Mouse (Mus musculus) hindbrain, embryonic 13.5 days (tissue): ENCODE data around the gene Casz1. TPM values are rescaled to one million over a fixed set of nuclear protein-coding genes. Genes with fewer than 3 reads are reported as not detected.

Experiments
- ATAC-seq: fragments of 200-750 bp; cut with Nextera tagmentation; 2 replicates; pipeline ENCODE4 v1.8.0; 2017; ENCODE audit warnings: moderate TSS enrichment; ENCODE audit not compliant: low FRiP score
- H3K27ac ChIP-seq: fragments of 300-500 bp; sonication (generic); 2 replicates; pipeline ENCODE4 v1.5.1; 2015; ENCODE audit warnings: inconsistent platforms, mild to moderate bottlenecking, moderate library complexity
- H3K27me3 ChIP-seq: fragments of 300-500 bp; sonication (generic); 2 replicates; pipeline ENCODE4 v1.6.1; 2015; ENCODE audit warnings: mild to moderate bottlenecking, inconsistent platforms
- H3K36me3 ChIP-seq: fragments of 300-500 bp; sonication (generic); 2 replicates; pipeline ENCODE4 v1.6.1; 2015; ENCODE audit warnings: mild to moderate bottlenecking, inconsistent platforms
- H3K4me1 ChIP-seq: fragments of 300-500 bp; sonication (generic); replicated peaks from 2 replicates; pipeline ENCODE4 v1.6.1; 2015; ENCODE audit warnings: inconsistent platforms
- H3K4me2 ChIP-seq: fragments of 300-500 bp; sonication (generic); 2 replicates; pipeline ENCODE4 v1.6.1; 2015; ENCODE audit warnings: inconsistent platforms, mild to moderate bottlenecking, moderate library complexity
- H3K4me3 ChIP-seq: fragments of 300-500 bp; sonication (generic); 2 replicates; pipeline ENCODE4 v1.5.1; 2015; ENCODE audit warnings: mild to moderate bottlenecking, inconsistent platforms
- H3K9ac ChIP-seq: fragments of 300-500 bp; sonication (generic); 2 replicates; pipeline ENCODE4 v1.6.1; 2015; ENCODE audit warnings: mild to moderate bottlenecking, inconsistent platforms
- H3K9me3 ChIP-seq: fragments of 300-500 bp; sonication (generic); 2 replicates; pipeline ENCODE4 v1.6.1; 2016; ENCODE audit warnings: inconsistent platforms
- WGBS: fragments of 180-500 bp; shearing (Covaris S2); methylation state at CpG from one replicate; pipeline ENCODE4 v1.1.7; 2015; 5-methylcytosine and 5-hydroxymethylcytosine counted together
- polyA plus RNA-seq: library from polyadenylated mRNA; unstranded; fragments of >200 nt; fragmentation: Nextera tagmentation; extraction: Ambion mirVana; gene quantifications from 2 replicates; pipeline ENCODE4 v1.2.1, GENCODE M21; 2015

Casz1 gene
- polyA plus RNA-seq, 1 experiment from 2014 or later: 6.7 TPM

DNA sequence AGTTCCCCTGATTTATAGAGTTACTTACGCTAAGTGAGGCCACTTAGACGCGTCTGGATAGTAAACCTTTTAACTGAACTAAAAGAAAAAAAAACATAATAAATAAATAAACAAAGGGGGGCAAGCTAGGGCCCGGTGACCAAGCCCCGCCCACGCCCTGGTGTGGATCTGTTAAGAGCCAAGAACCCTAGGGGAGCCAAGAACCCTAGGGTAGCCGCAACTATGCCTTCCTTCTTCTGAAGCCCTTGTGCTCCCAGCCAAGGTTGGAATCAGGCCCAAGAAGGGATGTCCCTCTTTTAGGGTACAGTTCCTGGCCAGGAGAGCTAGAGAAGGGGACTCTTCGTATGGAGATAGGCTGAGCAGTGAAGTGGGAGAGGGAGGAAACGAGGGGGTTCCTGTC, 119.2 kb downstream of the Casz1 start:
- Histone ChIP-seq H3K4me3 (no peak overlapping the region), H3K4me2 (no peak overlapping the region), H3K27ac (peak overlapping the region; percentile 83), H3K27me3 (peaks cover 85% of the 10 kb centered on the region), H3K9ac (no peak overlapping the region), H3K9me3 (no peaks in the 10 kb centered on the region), H3K36me3 (no peaks in the 10 kb centered on the region), H3K4me1 (peaks cover 97% of the 10 kb centered on the region)
- WGBS: 67% methylated on average over 9 of the region's 9 CpGs
- no peak for ATAC-seq

DNA sequence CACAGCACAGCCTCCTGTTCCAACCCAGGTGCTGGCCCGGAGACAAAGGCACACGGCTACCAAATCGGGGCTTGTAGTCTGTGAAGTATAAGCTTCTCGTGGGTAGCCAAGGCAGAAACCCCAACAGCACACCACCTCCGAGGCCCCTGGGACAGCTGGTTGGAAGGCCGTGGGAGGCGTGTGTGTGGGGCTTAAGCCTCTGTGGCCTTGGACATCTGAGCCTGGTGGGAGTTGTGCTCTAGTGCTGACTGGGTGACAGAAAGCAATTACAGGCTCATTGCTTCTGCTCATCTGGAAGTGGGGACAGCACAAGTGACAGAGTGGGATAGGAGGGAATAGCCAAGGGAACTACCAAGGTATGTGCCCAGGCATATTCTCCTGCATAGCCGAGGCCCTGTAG, 119.7 kb downstream of the Casz1 start:
- H3K4me2 ChIP-seq: no peak overlapping the region
- H3K27ac ChIP-seq: peak overlapping the region; percentile 83
- H3K4me1 ChIP-seq: peaks cover 98% of the 10 kb centered on the region
- peaks cover 84% of the 10 kb centered on the region for H3K27me3 ChIP-seq
- no peaks in the 10 kb centered on the region for H3K9me3 ChIP-seq
- no peak overlapping the region for H3K9ac ChIP-seq
- 67% methylated on average over 8 of the region's 8 CpGs for WGBS
- no peaks in the 10 kb centered on the region for H3K36me3 ChIP-seq
- no peak overlapping the region for H3K4me3 ChIP-seq
- ATAC-seq: no peak

DNA sequence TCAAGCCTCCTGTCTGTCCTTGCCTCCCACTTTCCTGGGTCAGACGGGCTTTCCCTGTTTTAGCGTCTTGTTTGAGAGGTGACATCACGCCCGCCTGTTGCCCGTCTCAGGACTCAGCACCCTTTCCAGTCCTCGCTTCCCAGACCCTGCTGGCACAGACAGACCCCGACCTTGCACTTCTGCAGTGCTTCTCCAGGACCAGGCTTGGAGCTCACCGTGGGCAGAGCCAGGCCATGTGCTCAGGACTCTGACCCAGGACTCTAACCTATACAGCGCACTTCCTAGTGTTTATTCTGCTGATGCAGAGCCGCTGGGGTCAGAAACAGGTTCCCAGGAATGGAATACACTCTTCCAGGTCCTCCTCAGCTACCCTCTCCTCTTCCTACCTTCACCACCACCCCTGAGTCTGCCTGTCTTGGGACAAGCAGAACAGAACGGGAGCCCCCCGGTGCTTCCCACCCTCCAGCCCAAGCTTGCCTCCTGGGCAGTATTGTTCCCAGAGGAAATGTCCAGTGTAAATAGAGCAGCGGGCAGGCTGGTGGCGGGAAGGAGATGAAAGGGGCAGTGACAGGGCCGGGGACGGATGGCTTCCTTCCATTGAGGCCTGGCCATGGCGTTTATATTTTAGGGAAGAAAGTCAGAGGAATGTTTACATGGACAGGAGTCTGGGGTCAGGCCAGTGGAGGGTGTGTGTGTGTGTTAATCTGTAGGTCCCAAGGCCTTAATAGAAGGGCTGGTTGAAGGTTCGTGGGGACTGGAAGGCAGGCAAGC, 121.5 kb downstream of the Casz1 start:
- Histone ChIP-seq H3K27ac (peak overlapping the region; percentile 12; the same call in 1 of the 2 replicates), H3K36me3 (no peaks in the 10 kb centered on the region), H3K4me3 (no peak overlapping the region), H3K27me3 (peaks cover 76% of the 10 kb centered on the region), H3K9me3 (no peaks in the 10 kb centered on the region), H3K9ac (peak overlapping the region; percentile 9; the same call in 1 of the 2 replicates), H3K4me2 (no peak overlapping the region), H3K4me1 (peaks cover 95% of the 10 kb centered on the region)
- 33% methylated on average over 18 of the region's 18 CpGs for WGBS
- ATAC-seq: no peak

DNA sequence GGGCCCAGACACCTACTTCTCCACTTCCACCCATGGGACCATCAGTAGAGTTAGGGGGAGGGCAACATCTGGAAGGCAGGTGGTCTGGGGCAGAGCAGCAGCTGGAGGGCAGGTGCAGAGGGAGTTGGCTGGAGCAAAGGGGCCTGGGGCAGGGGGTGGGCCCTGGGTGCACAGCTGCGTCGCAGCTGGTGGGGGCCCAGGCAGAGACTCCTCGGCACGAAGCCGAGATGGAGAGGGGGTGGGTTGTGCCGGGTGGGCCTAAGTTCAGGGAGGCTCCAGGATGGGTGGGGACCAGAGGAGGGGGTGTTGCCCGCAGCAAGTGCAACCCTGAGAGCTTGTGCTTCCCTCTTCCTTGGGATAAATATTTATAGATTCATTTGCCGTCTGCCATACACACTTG, 122.2 kb downstream of the Casz1 start:
- Histone ChIP-seq H3K9me3 (no peaks in the 10 kb centered on the region), H3K27ac (peak overlapping the region; percentile 12; the same call in 1 of the 2 replicates), H3K36me3 (no peaks in the 10 kb centered on the region), H3K27me3 (peaks cover 78% of the 10 kb centered on the region), H3K4me2 (no peak overlapping the region), H3K4me3 (no peak overlapping the region), H3K4me1 (peaks cover 95% of the 10 kb centered on the region), H3K9ac (0 out of 2 replicates have a peak overlapping the region, but pooled peaks have one; percentile 9)
- WGBS: 30% methylated on average over 8 of the region's 8 CpGs
- ATAC-seq: no peak

DNA sequence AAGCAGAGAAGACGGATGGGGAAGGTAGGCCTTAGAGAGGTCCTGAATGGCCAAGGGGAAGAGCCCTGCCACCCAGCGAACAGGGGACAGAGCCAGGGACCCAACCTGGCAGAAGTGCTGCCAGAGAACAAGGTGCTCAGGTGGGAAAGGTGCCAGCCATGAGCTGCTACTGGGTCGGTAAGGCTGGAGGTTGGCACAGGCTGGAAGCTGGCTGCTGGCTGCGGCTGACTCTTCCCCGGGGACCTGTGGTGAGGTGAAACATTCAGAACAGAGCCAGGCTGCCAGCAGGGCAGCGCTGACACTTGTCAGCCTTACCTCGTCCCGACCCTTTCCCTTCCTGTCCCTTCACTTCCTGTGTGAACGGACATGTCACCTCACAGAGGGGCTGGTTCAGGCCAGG, 124.1 kb downstream of the Casz1 start:
- no peak overlapping the region for H3K27ac ChIP-seq
- no peaks in the 10 kb centered on the region for H3K9me3 ChIP-seq
- H3K4me2 ChIP-seq: no peak overlapping the region
- H3K4me1 ChIP-seq: peaks cover 82% of the 10 kb centered on the region
- 72% methylated on average over 9 of the region's 9 CpGs for WGBS
- no peak for ATAC-seq
- peaks cover 79% of the 10 kb centered on the region for H3K27me3 ChIP-seq
- no peak overlapping the region for H3K4me3 ChIP-seq
- 0 out of 2 replicates have a peak overlapping the region, but pooled peaks have one; percentile 11 for H3K9ac ChIP-seq
- no peaks in the 10 kb centered on the region for H3K36me3 ChIP-seq

DNA sequence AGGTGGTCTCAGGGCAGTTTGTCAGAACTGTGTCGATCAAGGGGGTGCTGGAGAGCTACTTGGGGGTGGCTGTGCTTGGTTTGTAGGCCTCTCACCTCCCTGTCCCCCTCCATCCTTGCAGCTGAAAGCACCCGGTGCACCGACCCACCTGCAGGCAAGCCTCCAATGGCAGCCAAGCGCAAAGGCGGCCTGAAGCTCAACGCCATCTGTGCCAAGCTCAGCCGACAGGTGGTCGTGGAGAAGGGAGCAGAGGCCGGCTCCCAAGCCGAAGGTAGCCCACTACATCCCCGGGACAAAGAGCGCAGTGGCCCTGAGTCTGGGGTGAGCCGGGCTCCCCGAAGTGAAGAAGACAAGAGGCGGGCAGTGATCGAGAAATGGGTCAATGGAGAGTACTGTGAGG, 124.6 kb downstream of the Casz1 start:
- ATAC-seq: no peak
- 89% methylated on average over 16 of the region's 16 CpGs for WGBS
- no peak overlapping the region for H3K4me2 ChIP-seq
- 0 out of 2 replicates have a peak, but pooled peaks cover 2% of the 10 kb centered on the region for H3K36me3 ChIP-seq
- peaks cover 80% of the 10 kb centered on the region for H3K27me3 ChIP-seq
- H3K27ac ChIP-seq: no peak overlapping the region
- no peaks in the 10 kb centered on the region for H3K9me3 ChIP-seq
- H3K9ac ChIP-seq: 0 out of 2 replicates have a peak overlapping the region, but pooled peaks have one; percentile 11
- no peak overlapping the region for H3K4me3 ChIP-seq
- peaks cover 77% of the 10 kb centered on the region for H3K4me1 ChIP-seq

DNA sequence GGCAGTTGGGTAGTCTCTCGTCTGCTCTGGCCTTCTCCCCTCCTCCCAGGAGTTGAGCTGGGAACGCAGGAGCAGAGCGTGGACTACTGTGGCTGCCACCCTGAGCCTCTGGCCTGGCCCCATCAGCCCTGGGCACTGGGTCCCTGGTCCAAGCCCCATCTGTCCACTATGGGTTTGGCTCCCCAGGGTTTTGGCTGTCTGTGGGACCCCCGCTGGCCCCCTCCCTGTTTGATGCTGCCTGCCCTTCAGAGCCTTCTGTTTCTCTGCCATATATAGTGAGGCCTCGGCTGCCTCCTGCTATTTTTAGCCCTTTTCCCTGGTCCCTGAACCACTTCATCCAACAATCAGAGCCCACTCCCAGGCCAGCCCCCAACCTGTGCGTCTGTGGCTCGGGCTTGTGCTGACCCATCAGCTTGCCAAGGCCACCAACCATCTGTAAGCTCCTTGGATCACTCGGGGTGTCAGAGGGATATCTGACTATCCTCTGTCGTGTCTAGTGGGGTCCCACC, 126.5 kb downstream of the Casz1 start:
- Histone ChIP-seq H3K36me3 (0 out of 2 replicates have a peak, but pooled peaks cover 2% of the 10 kb centered on the region), H3K9me3 (no peaks in the 10 kb centered on the region), H3K4me1 (peaks cover 74% of the 10 kb centered on the region), H3K9ac (peak overlapping the region; percentile 46; the same call in 1 of the 2 replicates), H3K27me3 (peaks cover 68% of the 10 kb centered on the region), H3K4me2 (no peak overlapping the region), H3K27ac (peak overlapping the region; percentile 76), H3K4me3 (no peak overlapping the region)
- no peak for ATAC-seq
- WGBS: 57% methylated on average over 9 of the region's 9 CpGs

DNA sequence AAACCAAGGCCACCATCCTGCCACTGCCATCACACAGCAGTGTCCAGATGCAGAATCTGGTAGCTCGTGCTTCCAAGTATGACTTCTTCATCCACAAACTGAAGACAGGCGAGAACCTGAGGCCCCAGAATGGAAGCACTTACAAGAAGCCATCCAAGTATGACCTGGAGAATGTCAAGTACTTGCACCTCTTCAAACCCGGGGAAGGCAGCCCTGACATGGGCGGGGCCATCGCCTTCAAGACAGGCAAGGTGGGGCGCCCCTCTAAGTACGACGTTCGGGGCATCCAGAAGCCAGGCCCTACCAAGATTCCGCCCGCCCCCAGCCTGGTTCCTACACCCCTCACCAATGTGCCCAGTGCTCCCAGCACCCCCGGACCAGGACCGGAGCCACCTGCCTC, 128.9 kb downstream of the Casz1 start:
- Histone ChIP-seq H3K4me3 (no peak overlapping the region), H3K9ac (no peak overlapping the region), H3K27me3 (peaks cover 72% of the 10 kb centered on the region), H3K9me3 (no peaks in the 10 kb centered on the region), H3K27ac (no peak overlapping the region), H3K36me3 (peaks cover 3% of the 10 kb centered on the region; the same call in 1 of the 2 replicates), H3K4me2 (no peak overlapping the region), H3K4me1 (peaks cover 54% of the 10 kb centered on the region)
- ATAC-seq: no peak
- WGBS: 92% methylated on average over 13 of the region's 13 CpGs

DNA sequence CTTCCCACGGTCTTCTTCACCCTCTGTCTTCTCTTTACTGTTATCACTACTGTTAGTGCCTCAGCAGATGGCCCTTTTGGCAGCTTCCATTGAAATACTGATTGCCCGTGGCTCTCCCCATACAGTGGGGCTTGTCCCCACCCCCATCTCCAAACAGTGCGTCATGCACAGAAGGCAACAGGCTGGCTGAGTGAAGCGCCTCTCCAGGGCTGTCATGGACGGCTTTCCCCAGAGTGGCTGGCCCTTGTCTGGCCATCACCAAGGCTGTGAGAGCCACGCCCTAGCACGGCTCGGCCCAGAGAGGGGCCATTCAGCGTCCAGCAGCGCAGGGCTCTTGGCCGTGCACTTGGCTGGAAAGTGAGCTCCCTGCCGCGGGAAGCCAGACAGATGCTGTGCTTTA, 131.0 kb downstream of the Casz1 start:
- Histone ChIP-seq H3K9me3 (no peaks in the 10 kb centered on the region), H3K27ac (no peak overlapping the region), H3K36me3 (peaks cover 9% of the 10 kb centered on the region; the same call in 1 of the 2 replicates), H3K9ac (0 out of 2 replicates have a peak overlapping the region, but pooled peaks have one; percentile 26), H3K4me1 (peaks cover 51% of the 10 kb centered on the region), H3K4me3 (no peak overlapping the region), H3K4me2 (no peak overlapping the region), H3K27me3 (peaks cover 78% of the 10 kb centered on the region)
- peak; percentile 25; the same call in 1 of the 2 replicates for ATAC-seq
- WGBS: 29% methylated on average over 13 of the region's 13 CpGs

DNA sequence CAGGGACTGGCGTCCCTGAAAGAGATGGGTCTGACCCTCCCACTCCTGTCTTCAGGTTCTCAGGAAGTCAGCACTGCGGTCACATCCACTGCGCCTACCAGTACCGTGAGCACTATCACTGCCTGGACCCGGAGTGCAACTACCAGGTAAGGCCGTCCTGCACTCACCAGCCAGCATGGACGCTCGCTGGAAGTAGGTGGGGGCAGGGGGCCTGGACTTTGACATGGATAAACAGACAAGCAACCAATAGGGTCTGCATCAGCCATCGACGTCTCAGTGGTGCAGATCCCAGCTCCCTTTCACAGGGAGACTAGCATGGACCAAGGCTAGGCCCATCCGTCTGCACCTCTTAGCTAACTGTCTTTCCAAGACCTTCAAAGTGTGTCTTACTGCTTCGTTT, 131.9 kb downstream of the Casz1 start:
- no peak for ATAC-seq
- Histone ChIP-seq H3K27me3 (peaks cover 78% of the 10 kb centered on the region), H3K36me3 (peaks cover 9% of the 10 kb centered on the region; the same call in 1 of the 2 replicates), H3K4me2 (no peak overlapping the region), H3K9me3 (no peaks in the 10 kb centered on the region), H3K4me3 (no peak overlapping the region), H3K27ac (no peak overlapping the region), H3K4me1 (peaks cover 51% of the 10 kb centered on the region), H3K9ac (no peak overlapping the region)
- 94% methylated on average over 12 of the region's 12 CpGs for WGBS

DNA sequence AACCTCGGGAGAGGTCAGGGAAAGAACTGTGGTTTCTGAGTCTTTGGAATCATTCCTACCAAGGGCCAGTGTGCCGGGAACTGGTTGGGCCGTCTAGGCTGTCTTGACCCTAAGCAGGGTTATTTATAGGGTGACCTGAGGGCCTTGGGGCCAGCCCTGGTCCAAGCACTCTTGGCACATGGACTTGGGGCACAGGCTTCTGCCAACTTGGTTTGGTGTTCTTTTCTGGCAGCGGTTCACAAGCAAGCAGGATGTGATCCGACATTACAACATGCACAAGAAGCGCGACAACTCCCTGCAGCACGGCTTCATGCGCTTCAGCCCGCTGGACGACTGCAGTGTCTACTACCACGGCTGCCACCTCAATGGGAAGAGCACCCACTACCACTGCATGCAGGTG, 132.5 kb downstream of the Casz1 start:
- Histone ChIP-seq H3K36me3 (peaks cover 9% of the 10 kb centered on the region; the same call in 1 of the 2 replicates), H3K9ac (no peak overlapping the region)
- 91% methylated on average over 12 of the region's 12 CpGs for WGBS

DNA sequence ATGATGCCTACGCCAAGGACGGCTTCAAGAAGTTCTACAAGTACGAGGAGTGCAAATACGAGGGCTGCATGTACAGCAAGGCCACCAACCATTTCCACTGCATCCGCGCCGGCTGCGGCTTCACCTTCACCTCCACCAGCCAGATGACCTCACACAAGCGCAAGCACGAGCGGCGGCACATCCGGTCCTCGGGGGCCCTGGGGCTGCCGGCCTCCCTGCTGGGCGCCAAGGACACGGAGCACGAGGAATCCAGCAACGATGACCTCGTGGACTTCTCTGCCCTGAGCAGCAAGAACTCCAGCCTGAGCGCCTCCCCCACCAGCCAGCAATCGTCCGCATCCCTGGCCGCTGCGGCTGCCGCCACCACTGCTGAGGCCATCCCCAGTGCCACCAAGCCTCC, 134.3 kb downstream of the Casz1 start:
- peaks cover 8% of the 10 kb centered on the region; the same call in 1 of the 2 replicates for H3K36me3 ChIP-seq
- H3K9ac ChIP-seq: no peak overlapping the region
- H3K27ac ChIP-seq: no peak overlapping the region
- H3K27me3 ChIP-seq: peaks cover 72% of the 10 kb centered on the region
- no peaks in the 10 kb centered on the region for H3K9me3 ChIP-seq
- 80% methylated on average over 26 of the region's 26 CpGs for WGBS
- no peak overlapping the region for H3K4me2 ChIP-seq
- peaks cover 57% of the 10 kb centered on the region for H3K4me1 ChIP-seq
- no peak overlapping the region for H3K4me3 ChIP-seq
- ATAC-seq: no peak

More for the DNA sequence above, 132.5 kb downstream of the Casz1 start:
- ATAC-seq: no peak
- H3K9me3 ChIP-seq: no peaks in the 10 kb centered on the region
- no peak overlapping the region for H3K4me3 ChIP-seq
- H3K4me1 ChIP-seq: peaks cover 52% of the 10 kb centered on the region
- no peak overlapping the region for H3K27ac ChIP-seq
- peaks cover 73% of the 10 kb centered on the region for H3K27me3 ChIP-seq
- no peak overlapping the region for H3K4me2 ChIP-seq
